Mouse (Mus musculus): ENCODE measurements around the gene Golga3.

GRCm38 (mm10) chr5:110230401-110230779, 53.9 kb downstream of the Golga3 start:
- no peak for TF ChIP-seq POLR2A (IDR thresholded peaks at IDR 0.05; ENCODE audit: borderline replicate concordance, insufficient read depth, low read length)
- no peak for TF ChIP-seq CTCF (IDR thresholded peaks at IDR 0.05; ENCODE audit: borderline replicate concordance, insufficient read depth, low read depth, low read length)

Measured in cerebellum, adult 2 months (tissue).